Mouse (Mus musculus) ES-E14 (cell line): ENCODE data around the gene Nav1.

Source experiments
- CHD2 ChIP-seq: IDR thresholded peaks from 2 replicates; pipeline ENCODE4 v1.6.1; 2014; ENCODE audit warnings: mild to moderate bottlenecking, low read depth, low read length, inconsistent platforms
- HCFC1 ChIP-seq: IDR thresholded peaks from 2 replicates; pipeline ENCODE4 v1.6.1; 2012; ENCODE audit warnings: low read length, inconsistent platforms, borderline replicate concordance; ENCODE audit not compliant: insufficient read depth
- MAFK ChIP-seq: IDR thresholded peaks from 2 replicates; pipeline ENCODE4 v1.6.1; 2014; ENCODE audit warnings: mild to moderate bottlenecking, low read depth, low read length, inconsistent platforms; ENCODE audit not compliant: insufficient read depth

DNA sequence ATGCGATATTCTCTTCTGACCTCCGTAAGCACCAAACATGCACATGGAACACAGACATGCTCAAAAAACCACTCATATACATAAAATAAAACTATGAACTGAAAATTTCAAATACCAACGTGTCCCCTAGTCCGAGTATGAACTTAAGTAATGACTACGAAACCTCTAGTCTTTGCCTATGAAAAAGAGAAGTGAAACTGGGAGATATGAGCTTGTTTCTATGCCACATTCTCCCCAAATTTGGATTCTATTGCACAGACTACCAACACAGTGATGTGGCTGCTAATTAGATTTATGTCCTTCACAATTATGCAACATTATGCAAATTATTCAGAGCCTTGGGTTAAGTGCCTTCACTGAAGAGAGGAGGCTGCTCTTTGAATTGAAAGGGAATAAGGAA, 207.6 kb downstream of the Nav1 start:
- TF ChIP-seq CHD2, result no peak
- TF ChIP-seq MAFK, result no peak
- TF ChIP-seq HCFC1, result no peak
